Mouse (Mus musculus): Measurements from ENCODE around the gene Cfap61. TPM values are rescaled to one million over a fixed set of nuclear protein-coding genes. Genes with fewer than 3 reads are reported as not detected.

Cfap61 gene
- polyA plus RNA-seq, 1 experiment: not detected

DNA sequence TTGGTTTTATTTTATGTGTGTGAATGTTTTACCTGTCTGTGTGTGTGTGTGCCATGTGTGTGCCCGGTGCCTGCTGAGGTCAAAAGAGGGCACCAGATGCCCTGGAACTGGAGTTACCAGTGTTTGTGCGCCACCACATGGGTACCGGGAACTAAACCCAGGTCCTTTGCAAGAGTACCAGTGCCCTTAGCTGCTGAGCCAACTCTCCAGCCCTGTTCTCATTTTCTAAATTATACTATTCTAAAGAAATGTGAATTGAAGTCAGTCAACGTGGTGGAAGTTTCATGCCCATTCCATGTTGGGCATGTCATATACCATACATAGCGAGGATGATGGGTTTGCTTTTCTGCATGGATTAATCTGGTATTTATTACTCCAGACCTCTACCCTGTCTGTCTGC lies 162.9 kb downstream of the Cfap61 start:
- Histone ChIP-seq H3K4me1 (ENCODE audit: control insufficient read depth, insufficient read depth, insufficient read length, low read length) (no peaks in the 10 kb centered on the region), H3K4me3 (ENCODE audit: low read depth, low read length) (no peak overlapping the region), H3K27ac (ENCODE audit: insufficient read depth, low read depth, low read length) (no peak overlapping the region), H3K36me3 (ENCODE audit: control insufficient read depth, insufficient read depth, low read length) (no peaks in the 10 kb centered on the region), H3K27me3 (ENCODE audit: control insufficient read depth, insufficient read depth, low read length) (no peaks in the 10 kb centered on the region)
- WGBS: 93% methylated on average over 5 of the region's 5 CpGs
- TF ChIP-seq CTCF (IDR thresholded peaks at IDR 0.05; ENCODE audit: extremely low read depth, insufficient read length, insufficient replicate concordance, low read depth, low read length) (no peak), POLR2A (IDR thresholded peaks at IDR 0.05; ENCODE audit: low read depth, low read length) (no peak)

DNA sequence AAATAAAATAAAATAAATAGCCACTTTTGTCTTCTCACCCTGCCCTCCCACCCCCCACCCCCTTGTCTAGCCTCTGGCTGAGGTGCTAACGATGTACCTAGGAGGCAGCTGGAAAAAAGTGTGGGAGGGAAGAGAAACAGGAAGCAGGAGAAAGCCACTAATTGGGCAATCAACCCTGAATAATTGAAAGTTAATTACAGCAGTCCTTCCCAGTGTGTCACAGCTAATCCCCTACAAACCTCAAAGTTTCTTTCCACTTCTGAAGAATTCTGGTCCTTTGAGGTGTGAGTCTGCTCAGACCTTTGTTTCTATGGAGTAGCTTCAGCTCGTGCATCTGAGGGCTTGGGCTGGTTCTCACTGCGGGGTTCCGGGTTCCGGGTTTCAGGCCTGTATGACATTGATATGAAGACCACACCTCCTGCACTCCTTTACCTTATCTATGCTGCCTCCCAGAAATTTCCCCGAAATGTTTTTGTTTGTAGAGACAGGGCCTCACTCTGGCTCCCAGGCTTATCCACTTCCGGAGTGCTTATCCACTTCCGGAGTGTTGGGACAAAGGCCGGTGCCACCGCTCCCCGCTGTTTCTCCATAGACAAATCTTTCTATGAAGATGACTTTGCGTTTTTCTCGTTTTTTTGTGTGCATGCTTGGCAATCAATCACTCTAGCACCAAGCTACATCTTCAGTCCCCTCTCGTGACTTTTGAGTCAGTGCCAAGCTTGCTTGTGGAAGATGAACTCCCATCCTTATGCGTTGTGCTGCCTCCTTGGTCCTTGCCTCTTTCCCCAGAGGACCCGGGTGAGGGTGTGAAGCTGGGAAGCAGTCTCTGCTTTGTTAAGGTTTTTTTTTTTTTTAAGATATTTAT lies 164.5 kb downstream of the Cfap61 start:
- H3K27ac ChIP-seq (ENCODE audit: insufficient read depth, low read depth, low read length): no peak overlapping the region
- no peaks in the 10 kb centered on the region for H3K36me3 ChIP-seq (ENCODE audit: control insufficient read depth, insufficient read depth, low read length)
- no peaks in the 10 kb centered on the region for H3K27me3 ChIP-seq (ENCODE audit: control insufficient read depth, insufficient read depth, low read length)
- H3K4me1 ChIP-seq (ENCODE audit: control insufficient read depth, insufficient read depth, insufficient read length, low read length): no peaks in the 10 kb centered on the region
- H3K4me3 ChIP-seq (ENCODE audit: low read depth, low read length): no peak overlapping the region
- 62% methylated on average over 16 of the region's 16 CpGs for whole genome bisulfite sequencing
- TF ChIP-seq POLR2A (IDR thresholded peaks at IDR 0.05; ENCODE audit: low read depth, low read length) (no peak), CTCF (IDR thresholded peaks at IDR 0.05; ENCODE audit: extremely low read depth, insufficient read length, insufficient replicate concordance, low read depth, low read length) (no peak)

DNA sequence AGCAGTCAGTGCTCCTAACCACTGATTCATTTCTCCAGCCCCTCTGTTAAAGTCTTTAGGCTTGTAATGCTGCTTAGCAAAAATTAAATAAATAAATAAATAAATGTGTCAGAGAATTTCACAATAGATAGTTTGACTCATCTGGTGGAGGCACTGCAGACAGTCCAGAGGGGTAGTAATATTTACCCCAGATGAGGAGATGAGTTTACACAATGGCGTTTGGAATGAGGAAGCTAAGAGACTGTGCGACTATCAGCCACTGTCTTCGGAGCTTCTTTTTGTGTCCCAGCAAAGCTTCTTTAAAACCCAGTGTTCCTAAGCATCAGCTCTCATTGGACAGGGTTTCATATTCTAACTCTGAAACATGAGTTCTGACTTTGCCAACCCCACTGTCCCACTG lies 165.3 kb downstream of the Cfap61 start:
- Histone ChIP-seq H3K27ac (ENCODE audit: insufficient read depth, low read depth, low read length) (no peak overlapping the region), H3K4me3 (ENCODE audit: low read depth, low read length) (no peak overlapping the region), H3K27me3 (ENCODE audit: control insufficient read depth, insufficient read depth, low read length) (no peaks in the 10 kb centered on the region), H3K4me1 (ENCODE audit: control insufficient read depth, insufficient read depth, insufficient read length, low read length) (no peaks in the 10 kb centered on the region), H3K36me3 (ENCODE audit: control insufficient read depth, insufficient read depth, low read length) (no peaks in the 10 kb centered on the region)
- TF ChIP-seq CTCF (IDR thresholded peaks at IDR 0.05; ENCODE audit: extremely low read depth, insufficient read length, insufficient replicate concordance, low read depth, low read length): no peak
- 80% methylated on average over 3 of the region's 3 CpGs for WGBS

DNA sequence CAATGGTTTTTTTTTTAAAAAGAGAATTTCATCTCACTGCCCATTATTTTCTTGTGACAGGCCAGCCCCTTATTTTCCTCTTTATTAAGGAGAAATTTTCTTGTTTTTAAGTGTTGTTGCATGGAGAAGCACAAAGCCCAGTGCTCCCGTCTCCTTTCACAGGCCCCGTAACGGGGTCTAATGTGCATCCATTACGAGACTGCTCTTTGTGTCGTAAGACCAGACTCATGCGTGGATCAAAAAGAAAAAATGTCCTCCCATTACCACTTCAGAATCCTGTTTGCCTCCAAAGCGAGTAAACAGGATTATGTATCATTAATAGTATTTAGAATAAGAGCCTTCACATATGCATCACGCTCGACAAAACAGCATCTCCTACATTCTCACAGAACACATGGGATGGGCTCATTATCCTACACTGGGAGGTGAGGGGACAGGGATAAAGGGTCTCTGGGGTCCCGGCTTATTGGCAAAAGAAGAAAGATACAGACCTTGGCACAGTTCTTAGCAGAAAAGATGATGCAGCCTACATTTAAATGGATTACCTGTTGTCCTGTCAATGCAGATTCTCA lies 166.0 kb downstream of the Cfap61 start:
- WGBS: 90% methylated on average over 10 of the region's 10 CpGs
- Histone ChIP-seq H3K36me3 (ENCODE audit: control insufficient read depth, insufficient read depth, low read length) (no peaks in the 10 kb centered on the region), H3K4me1 (ENCODE audit: control insufficient read depth, insufficient read depth, insufficient read length, low read length) (no peaks in the 10 kb centered on the region), H3K27me3 (ENCODE audit: control insufficient read depth, insufficient read depth, low read length) (no peaks in the 10 kb centered on the region), H3K27ac (ENCODE audit: insufficient read depth, low read depth, low read length) (no peak overlapping the region), H3K4me3 (ENCODE audit: low read depth, low read length) (no peak overlapping the region)
- TF ChIP-seq CTCF (IDR thresholded peaks at IDR 0.05; ENCODE audit: extremely low read depth, insufficient read length, insufficient replicate concordance, low read depth, low read length): no peak
- TF ChIP-seq POLR2A (IDR thresholded peaks at IDR 0.05; ENCODE audit: low read depth, low read length): no peak

DNA sequence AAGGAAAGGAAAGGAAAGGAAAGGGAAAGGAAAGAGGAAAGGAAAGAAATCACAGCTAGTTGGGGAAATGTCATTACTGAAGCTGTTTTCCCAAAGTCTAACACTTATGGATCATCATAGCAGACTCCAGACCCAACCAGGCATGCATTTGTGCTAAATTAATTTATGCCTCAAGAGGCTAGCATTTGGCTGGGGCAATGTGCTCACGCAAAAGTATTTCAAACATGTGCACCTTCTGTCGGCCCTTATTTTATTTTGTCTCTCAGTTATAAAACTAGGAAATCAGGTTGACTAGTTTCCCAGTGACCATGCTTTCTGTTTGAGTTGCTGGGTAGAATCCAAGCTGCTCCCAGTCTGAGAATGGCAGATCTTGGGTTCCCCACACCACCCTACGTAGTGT lies 168.0 kb downstream of the Cfap61 start:
- TF ChIP-seq CTCF (IDR thresholded peaks at IDR 0.05; ENCODE audit: extremely low read depth, insufficient read length, insufficient replicate concordance, low read depth, low read length) (no peak), POLR2A (IDR thresholded peaks at IDR 0.05; ENCODE audit: low read depth, low read length) (no peak)
- H3K4me1 ChIP-seq (ENCODE audit: control insufficient read depth, insufficient read depth, insufficient read length, low read length): no peaks in the 10 kb centered on the region
- WGBS: 79% methylated on average over 3 of the region's 3 CpGs
- no peak overlapping the region for H3K27ac ChIP-seq (ENCODE audit: insufficient read depth, low read depth, low read length)
- H3K27me3 ChIP-seq (ENCODE audit: control insufficient read depth, insufficient read depth, low read length): no peaks in the 10 kb centered on the region
- no peak overlapping the region for H3K4me3 ChIP-seq (ENCODE audit: low read depth, low read length)
- no peaks in the 10 kb centered on the region for H3K36me3 ChIP-seq (ENCODE audit: control insufficient read depth, insufficient read depth, low read length)

DNA sequence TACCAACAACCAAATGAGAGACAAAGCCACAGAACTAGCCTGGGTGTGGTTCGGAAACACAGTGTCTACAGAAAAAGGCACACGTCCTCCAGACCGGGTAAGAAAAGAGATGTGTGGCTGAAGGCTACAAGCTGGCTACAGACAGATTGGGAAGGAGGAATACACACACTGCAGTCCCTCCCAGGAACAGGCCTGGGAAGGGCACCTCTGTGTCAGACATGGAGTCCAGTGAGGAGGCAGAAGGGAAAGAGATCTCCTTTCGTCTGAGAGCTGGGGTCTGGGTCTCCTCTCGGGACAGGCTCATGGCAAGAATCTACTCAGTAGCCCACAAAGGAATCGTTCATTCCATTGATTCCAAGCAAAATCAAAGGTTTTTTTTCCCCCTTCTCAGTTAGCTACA lies 170.8 kb downstream of the Cfap61 start:
- TF ChIP-seq CTCF (IDR thresholded peaks at IDR 0.05; ENCODE audit: extremely low read depth, insufficient read length, insufficient replicate concordance, low read depth, low read length) (no peak), POLR2A (IDR thresholded peaks at IDR 0.05; ENCODE audit: low read depth, low read length) (no peak)
- H3K36me3 ChIP-seq (ENCODE audit: control insufficient read depth, insufficient read depth, low read length): no peaks in the 10 kb centered on the region
- 78% methylated on average over 6 of the region's 6 CpGs for WGBS
- H3K27me3 ChIP-seq (ENCODE audit: control insufficient read depth, insufficient read depth, low read length): no peaks in the 10 kb centered on the region
- H3K4me1 ChIP-seq (ENCODE audit: control insufficient read depth, insufficient read depth, insufficient read length, low read length): no peaks in the 10 kb centered on the region
- H3K27ac ChIP-seq (ENCODE audit: insufficient read depth, low read depth, low read length): no peak overlapping the region
- no peak overlapping the region for H3K4me3 ChIP-seq (ENCODE audit: low read depth, low read length)

DNA sequence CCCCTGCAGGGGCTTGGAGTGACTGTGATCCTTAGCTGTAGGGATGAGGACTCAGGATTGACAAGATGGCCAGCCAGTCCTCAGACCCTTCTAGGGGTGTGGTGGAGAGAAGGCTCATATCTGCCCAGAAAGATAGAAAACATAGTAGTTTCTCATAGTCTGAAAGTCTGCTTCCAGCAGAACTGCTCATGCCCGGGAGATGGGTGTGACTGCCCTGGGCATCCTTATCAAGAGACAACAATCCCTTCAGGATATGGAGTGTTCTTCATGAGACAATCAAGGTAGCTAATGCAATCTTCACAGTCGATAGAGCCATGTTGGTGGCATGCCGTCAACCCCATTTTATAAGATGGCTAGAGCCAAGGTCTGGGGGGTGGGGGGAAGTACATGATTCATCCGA lies 173.4 kb downstream of the Cfap61 start:
- no peak for TF ChIP-seq POLR2A (IDR thresholded peaks at IDR 0.05; ENCODE audit: low read depth, low read length)
- no peak for TF ChIP-seq CTCF (IDR thresholded peaks at IDR 0.05; ENCODE audit: extremely low read depth, insufficient read length, insufficient replicate concordance, low read depth, low read length)
- no peak overlapping the region for H3K4me3 ChIP-seq (ENCODE audit: low read depth, low read length)
- no peaks in the 10 kb centered on the region for H3K27me3 ChIP-seq (ENCODE audit: control insufficient read depth, insufficient read depth, low read length)
- 58% methylated on average over 4 of the region's 4 CpGs for WGBS
- H3K27ac ChIP-seq (ENCODE audit: insufficient read depth, low read depth, low read length): no peak overlapping the region
- H3K4me1 ChIP-seq (ENCODE audit: control insufficient read depth, insufficient read depth, insufficient read length, low read length): no peaks in the 10 kb centered on the region
- H3K36me3 ChIP-seq (ENCODE audit: control insufficient read depth, insufficient read depth, low read length): no peaks in the 10 kb centered on the region
